In the genomic region with DNA sequence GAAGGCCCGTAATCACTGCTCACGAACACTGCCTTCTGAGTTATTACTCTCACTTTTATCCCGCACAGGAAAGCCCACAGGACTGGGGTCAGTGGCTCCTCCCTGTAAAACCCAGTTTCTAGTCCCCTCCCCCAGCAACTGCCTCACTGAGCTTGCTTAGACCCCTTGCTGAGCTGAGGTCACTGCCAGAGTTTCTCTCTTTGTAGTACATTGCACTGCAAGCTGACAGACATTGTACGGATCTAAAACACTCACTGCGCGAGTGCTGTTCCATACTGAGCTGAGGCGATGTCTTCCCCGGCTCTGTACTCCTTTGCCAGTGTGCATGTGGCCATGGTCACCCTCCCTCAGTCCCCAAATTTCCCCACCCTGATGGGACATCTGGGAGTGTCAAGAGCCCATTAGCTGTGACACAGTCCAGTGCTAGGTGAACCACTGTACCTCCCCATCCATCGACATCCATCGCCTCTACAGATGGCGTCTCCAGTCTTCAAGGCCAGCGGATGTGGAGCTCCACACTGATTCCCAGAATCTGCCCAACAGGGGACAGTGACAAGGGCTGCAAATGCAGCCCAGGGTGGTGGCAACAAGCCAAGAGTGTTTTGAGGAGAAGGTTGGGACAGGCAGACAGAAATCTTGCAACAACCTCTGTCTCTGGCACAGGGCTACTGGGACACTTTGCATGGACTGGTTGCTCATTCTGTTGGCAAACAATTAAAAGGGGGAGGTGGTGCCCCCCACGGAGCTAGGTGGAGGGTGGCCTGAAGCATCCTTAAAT, we compare ENCODE assay signal across 10 mouse cellular contexts.
DNase-seq lines count a peak whose midpoint lies in the region; ATAC-seq lines count a peak whose summit lies in the region.
"Had no signal": no experiment of that assay in that cellular context is flagged by ENCODE, and none has a peak within 500 bp of the region (broad histone marks: within the 10 kb centered on the region; RNA-seq: fewer than 3 reads in every experiment).

No protein-coding gene starts in this region.

- ATAC-seq in lung, embryonic 15.5 days (ENCODE audit: borderline replicate concordance, extremely low read depth, low FRiP score, low TSS enrichment), result peak; percentile 50; the same call in 1 of the 2 replicates
- peak; percentile 55; the same call in 1 of the 2 replicates for ATAC-seq in forebrain, embryonic 15.5 days (replicated peaks)
- ATAC-seq in midbrain, embryonic 15.5 days (replicated peaks), result 0 out of 2 replicates have a peak, but pooled peaks have one; percentile 37

- H3K36me3 ChIP-seq in lung, embryonic 15.5 days, result no peaks in the 10 kb centered on the region
- H3K36me3 ChIP-seq in forebrain, embryonic 15.5 days, result no peaks in the 10 kb centered on the region
- H3K36me3 ChIP-seq in midbrain, embryonic 15.5 days (replicated peaks), result 0 out of 2 replicates have a peak, but pooled peaks cover 3% of the 10 kb centered on the region

- 59% methylated on average over 13 of the region's 13 CpGs for WGBS in lung, embryonic 15.5 days
- 53% methylated on average over 13 of the region's 13 CpGs for WGBS in forebrain, embryonic 15.5 days
- 50% methylated on average over 13 of the region's 13 CpGs for WGBS in midbrain, embryonic 15.5 days

- no peak for DNase-seq in lung, postnatal 14 days
- DNase-seq in embryo, embryonic 10.5 days (ENCODE audit: low spot score), result peak; percentile 63
- DNase-seq in cerebellum, adult 18-20 months, result no peak
- DNase-seq in thymus, postnatal 0 days (ENCODE audit: low spot score), result no peak
- DNase-seq: cerebellum, adult 11-12 months had no signal

- H3K9ac ChIP-seq in lung, embryonic 15.5 days, result no peak overlapping the region
- no peak overlapping the region for H3K9ac ChIP-seq in forebrain, embryonic 15.5 days (replicated peaks)
- no peak overlapping the region for H3K9ac ChIP-seq in midbrain, embryonic 15.5 days
- H3K9ac ChIP-seq: heart, embryonic 13.5 days; liver, embryonic 14.5 days had no signal

- peaks cover 11% of the 10 kb centered on the region; the same call in 1 of the 2 replicates for H3K4me1 ChIP-seq in lung, embryonic 15.5 days
- peaks cover 21% of the 10 kb centered on the region for H3K4me1 ChIP-seq in forebrain, embryonic 15.5 days
- peaks cover 27% of the 10 kb centered on the region for H3K4me1 ChIP-seq in midbrain, embryonic 15.5 days

- H3K27ac ChIP-seq in lung, embryonic 15.5 days, result no peak overlapping the region
- no peak overlapping the region for H3K27ac ChIP-seq in forebrain, embryonic 15.5 days (replicated peaks)
- H3K27ac ChIP-seq in midbrain, embryonic 15.5 days, result no peak overlapping the region
- H3K27ac ChIP-seq: heart, embryonic 13.5 days; liver, embryonic 14.5 days had no signal

- H3K27me3 ChIP-seq in lung, embryonic 15.5 days, result no peaks in the 10 kb centered on the region
- no peaks in the 10 kb centered on the region for H3K27me3 ChIP-seq in forebrain, embryonic 15.5 days
- no peaks in the 10 kb centered on the region for H3K27me3 ChIP-seq in midbrain, embryonic 15.5 days (replicated peaks)
- H3K27me3 ChIP-seq: heart, embryonic 13.5 days had no signal

- no peak overlapping the region for H3K4me2 ChIP-seq in lung, embryonic 15.5 days
- no peak overlapping the region for H3K4me2 ChIP-seq in forebrain, embryonic 15.5 days (replicated peaks)
- no peak overlapping the region for H3K4me2 ChIP-seq in midbrain, embryonic 15.5 days
- H3K4me2 ChIP-seq: heart, embryonic 13.5 days had no signal

- no peaks in the 10 kb centered on the region for H3K9me3 ChIP-seq in lung, embryonic 15.5 days
- no peaks in the 10 kb centered on the region for H3K9me3 ChIP-seq in forebrain, embryonic 15.5 days
- H3K9me3 ChIP-seq in midbrain, embryonic 15.5 days, result no peaks in the 10 kb centered on the region
- H3K9me3 ChIP-seq: heart, embryonic 13.5 days had no signal

- no peak overlapping the region for H3K4me3 ChIP-seq in lung, embryonic 15.5 days
- H3K4me3 ChIP-seq in forebrain, embryonic 15.5 days, result no peak overlapping the region
- H3K4me3 ChIP-seq in midbrain, embryonic 15.5 days, result no peak overlapping the region
- H3K4me3 ChIP-seq: heart, embryonic 13.5 days had no signal
